Mouse (Mus musculus): ENCODE measurements around the gene Glis1. TPM values are rescaled to one million over a fixed set of nuclear protein-coding genes. Genes with fewer than 3 reads are reported as not detected.

Glis1 gene
- polyA plus RNA-seq, 1 experiment from 2014 or later: 0.97 TPM

- Histone ChIP-seq H3K27me3 (ENCODE audit: control insufficient read depth, insufficient read depth, low read length) (no peaks in the 10 kb centered on the region), H3K9ac (ENCODE audit: low read length) (no peak overlapping the region), H3K36me3 (ENCODE audit: control insufficient read depth, insufficient read depth, low read length) (no peaks in the 10 kb centered on the region), H3K4me1 (ENCODE audit: control insufficient read depth, insufficient read depth, low read length) (no peaks in the 10 kb centered on the region), H3K4me3 (ENCODE audit: low read depth, low read length) (no peak overlapping the region), H3K9me3 (ENCODE audit: control insufficient read depth, low read length) (no peaks in the 10 kb centered on the region), H3K4me2 (no peak overlapping the region), H3K27ac (ENCODE audit: low read depth, low read length) (no peak overlapping the region)
- WGBS: 83% methylated on average over 5 of the region's 5 CpGs
- DNase-seq (ENCODE audit: low spot score, missing footprints): no peak
- no peak for ATAC-seq (ENCODE audit: low FRiP score)
Measured at GRCm38 (mm10) chr4:107520071-107520470, 85.7 kb downstream of the Glis1 start.

GRCm38 (mm10) chr4:107520816-107521215 is 86.4 kb downstream of the Glis1 start:
- 44% methylated on average over 4 of the region's 5 CpGs for WGBS
- H3K27ac ChIP-seq (ENCODE audit: low read depth, low read length): no peak overlapping the region

GRCm38 (mm10) chr4:107523607-107524151 is 89.3 kb downstream of the Glis1 start:
- WGBS: 77% methylated on average over 11 of the region's 11 CpGs
- H3K27ac ChIP-seq (ENCODE audit: low read depth, low read length): no peak overlapping the region
- no peak for DNase-seq (ENCODE audit: low spot score, missing footprints)

More at GRCm38 (mm10) chr4:107520816-107521215, 86.4 kb downstream of the Glis1 start:
- no peak for DNase-seq (ENCODE audit: low spot score, missing footprints)
- Histone ChIP-seq H3K27me3 (ENCODE audit: control insufficient read depth, insufficient read depth, low read length) (no peaks in the 10 kb centered on the region), H3K4me1 (ENCODE audit: control insufficient read depth, insufficient read depth, low read length) (no peaks in the 10 kb centered on the region), H3K9ac (ENCODE audit: low read length) (no peak overlapping the region), H3K9me3 (ENCODE audit: control insufficient read depth, low read length) (no peaks in the 10 kb centered on the region), H3K4me3 (ENCODE audit: low read depth, low read length) (no peak overlapping the region), H3K36me3 (ENCODE audit: control insufficient read depth, insufficient read depth, low read length) (no peaks in the 10 kb centered on the region), H3K4me2 (no peak overlapping the region)
- ATAC-seq (ENCODE audit: low FRiP score): no peak

GRCm38 (mm10) chr4:107535126-107535525 is 100.7 kb downstream of the Glis1 start:
- WGBS: 89% methylated on average over 11 of the region's 11 CpGs

More at GRCm38 (mm10) chr4:107523607-107524151, 89.3 kb downstream of the Glis1 start:
- no peaks in the 10 kb centered on the region for H3K4me1 ChIP-seq (ENCODE audit: control insufficient read depth, insufficient read depth, low read length)
- no peak for ATAC-seq (ENCODE audit: low FRiP score)
- no peak overlapping the region for H3K4me3 ChIP-seq (ENCODE audit: low read depth, low read length)
- H3K36me3 ChIP-seq (ENCODE audit: control insufficient read depth, insufficient read depth, low read length): no peaks in the 10 kb centered on the region
- no peaks in the 10 kb centered on the region for H3K9me3 ChIP-seq (ENCODE audit: control insufficient read depth, low read length)
- no peaks in the 10 kb centered on the region for H3K27me3 ChIP-seq (ENCODE audit: control insufficient read depth, insufficient read depth, low read length)
- no peak overlapping the region for H3K4me2 ChIP-seq
- H3K9ac ChIP-seq (ENCODE audit: low read length): no peak overlapping the region

GRCm38 (mm10) chr4:107538116-107538515 is 103.7 kb downstream of the Glis1 start:
- no peaks in the 10 kb centered on the region for H3K27me3 ChIP-seq (ENCODE audit: control insufficient read depth, insufficient read depth, low read length)
- no peaks in the 10 kb centered on the region for H3K4me1 ChIP-seq (ENCODE audit: control insufficient read depth, insufficient read depth, low read length)
- no peak overlapping the region for H3K4me2 ChIP-seq
- no peaks in the 10 kb centered on the region for H3K36me3 ChIP-seq (ENCODE audit: control insufficient read depth, insufficient read depth, low read length)
- H3K27ac ChIP-seq (ENCODE audit: low read depth, low read length): no peak overlapping the region
- ATAC-seq (ENCODE audit: low FRiP score) (no peak), DNase-seq (ENCODE audit: low spot score, missing footprints) (no peak)
- H3K4me3 ChIP-seq (ENCODE audit: low read depth, low read length): no peak overlapping the region
- no peaks in the 10 kb centered on the region for H3K9me3 ChIP-seq (ENCODE audit: control insufficient read depth, low read length)
- 61% methylated on average over 13 of the region's 13 CpGs for WGBS
- no peak overlapping the region for H3K9ac ChIP-seq (ENCODE audit: low read length)

More at GRCm38 (mm10) chr4:107535126-107535525, 100.7 kb downstream of the Glis1 start:
- Histone ChIP-seq H3K27ac (ENCODE audit: low read depth, low read length) (no peak overlapping the region), H3K9me3 (ENCODE audit: control insufficient read depth, low read length) (no peaks in the 10 kb centered on the region), H3K4me1 (ENCODE audit: control insufficient read depth, insufficient read depth, low read length) (no peaks in the 10 kb centered on the region), H3K4me3 (ENCODE audit: low read depth, low read length) (no peak overlapping the region), H3K27me3 (ENCODE audit: control insufficient read depth, insufficient read depth, low read length) (no peaks in the 10 kb centered on the region), H3K9ac (ENCODE audit: low read length) (no peak overlapping the region), H3K36me3 (ENCODE audit: control insufficient read depth, insufficient read depth, low read length) (no peaks in the 10 kb centered on the region), H3K4me2 (no peak overlapping the region)
- DNase-seq (ENCODE audit: low spot score, missing footprints) (no peak), ATAC-seq (ENCODE audit: low FRiP score) (no peak)

- Histone ChIP-seq H3K4me3 (ENCODE audit: low read depth, low read length) (no peak overlapping the region), H3K9me3 (ENCODE audit: control insufficient read depth, low read length) (no peaks in the 10 kb centered on the region), H3K27me3 (ENCODE audit: control insufficient read depth, insufficient read depth, low read length) (no peaks in the 10 kb centered on the region), H3K9ac (ENCODE audit: low read length) (no peak overlapping the region), H3K4me1 (ENCODE audit: control insufficient read depth, insufficient read depth, low read length) (no peaks in the 10 kb centered on the region), H3K36me3 (ENCODE audit: control insufficient read depth, insufficient read depth, low read length) (no peaks in the 10 kb centered on the region), H3K4me2 (no peak overlapping the region), H3K27ac (ENCODE audit: low read depth, low read length) (no peak overlapping the region)
- ATAC-seq (ENCODE audit: low FRiP score): no peak
- no peak for DNase-seq (ENCODE audit: low spot score, missing footprints)
- WGBS: 80% methylated on average over 3 of the region's 3 CpGs
Measured at GRCm38 (mm10) chr4:107538561-107538960, 104.2 kb downstream of the Glis1 start.

- no peak for ATAC-seq (ENCODE audit: low FRiP score)
- Histone ChIP-seq H3K4me3 (ENCODE audit: low read depth, low read length) (no peak overlapping the region), H3K9ac (ENCODE audit: low read length) (no peak overlapping the region), H3K36me3 (ENCODE audit: control insufficient read depth, insufficient read depth, low read length) (no peaks in the 10 kb centered on the region), H3K4me2 (no peak overlapping the region), H3K9me3 (ENCODE audit: control insufficient read depth, low read length) (no peaks in the 10 kb centered on the region), H3K4me1 (ENCODE audit: control insufficient read depth, insufficient read depth, low read length) (no peaks in the 10 kb centered on the region), H3K27ac (ENCODE audit: low read depth, low read length) (no peak overlapping the region), H3K27me3 (ENCODE audit: control insufficient read depth, insufficient read depth, low read length) (no peaks in the 10 kb centered on the region)
- 79% methylated on average over 3 of the region's 3 CpGs for WGBS
- no peak for DNase-seq (ENCODE audit: low spot score, missing footprints)
Measured at GRCm38 (mm10) chr4:107539021-107539420, 104.6 kb downstream of the Glis1 start.

- Histone ChIP-seq H3K27me3 (ENCODE audit: control insufficient read depth, insufficient read depth, low read length) (no peaks in the 10 kb centered on the region), H3K9ac (ENCODE audit: low read length) (no peak overlapping the region), H3K4me2 (no peak overlapping the region), H3K4me3 (ENCODE audit: low read depth, low read length) (no peak overlapping the region), H3K27ac (ENCODE audit: low read depth, low read length) (no peak overlapping the region), H3K36me3 (ENCODE audit: control insufficient read depth, insufficient read depth, low read length) (no peaks in the 10 kb centered on the region), H3K9me3 (ENCODE audit: control insufficient read depth, low read length) (no peaks in the 10 kb centered on the region), H3K4me1 (ENCODE audit: control insufficient read depth, insufficient read depth, low read length) (no peaks in the 10 kb centered on the region)
- DNase-seq (ENCODE audit: low spot score, missing footprints) (no peak), ATAC-seq (ENCODE audit: low FRiP score) (no peak)
- WGBS: 58% methylated on average over 4 of the region's 4 CpGs
Measured at GRCm38 (mm10) chr4:107541821-107542220, 107.4 kb downstream of the Glis1 start.

GRCm38 (mm10) chr4:107544843-107545242 is 110.5 kb downstream of the Glis1 start:
- Histone ChIP-seq H3K4me1 (ENCODE audit: control insufficient read depth, insufficient read depth, low read length) (no peaks in the 10 kb centered on the region), H3K36me3 (ENCODE audit: control insufficient read depth, insufficient read depth, low read length) (no peaks in the 10 kb centered on the region), H3K27me3 (ENCODE audit: control insufficient read depth, insufficient read depth, low read length) (no peaks in the 10 kb centered on the region), H3K27ac (ENCODE audit: low read depth, low read length) (no peak overlapping the region), H3K9me3 (ENCODE audit: control insufficient read depth, low read length) (no peaks in the 10 kb centered on the region), H3K9ac (ENCODE audit: low read length) (no peak overlapping the region), H3K4me3 (ENCODE audit: low read depth, low read length) (no peak overlapping the region), H3K4me2 (no peak overlapping the region)
- ATAC-seq (ENCODE audit: low FRiP score) (no peak), DNase-seq (ENCODE audit: low spot score, missing footprints) (no peak)
- 89% methylated on average over 5 of the region's 5 CpGs for WGBS

Measured in midbrain, embryonic 11.5 days (tissue).